Mouse (Mus musculus) ES-Bruce4 (cell line): Measurements from ENCODE around the gene Zmynd10.

Experiments
- CTCF ChIP-seq: IDR thresholded peaks from one replicate; pipeline ENCODE4 v1.8.1; 2011; ENCODE audit warnings: low read depth, low read length
- EP300 ChIP-seq: IDR thresholded peaks from 2 replicates; pipeline ENCODE4 v1.6.1; 2011; ENCODE audit warnings: low read depth, low read length; ENCODE audit not compliant: insufficient read depth
- POLR2A ChIP-seq: IDR thresholded peaks from one replicate; pipeline ENCODE4 v1.8.1; 2011; ENCODE audit warnings: low read length; ENCODE audit not compliant: insufficient read depth

DNA sequence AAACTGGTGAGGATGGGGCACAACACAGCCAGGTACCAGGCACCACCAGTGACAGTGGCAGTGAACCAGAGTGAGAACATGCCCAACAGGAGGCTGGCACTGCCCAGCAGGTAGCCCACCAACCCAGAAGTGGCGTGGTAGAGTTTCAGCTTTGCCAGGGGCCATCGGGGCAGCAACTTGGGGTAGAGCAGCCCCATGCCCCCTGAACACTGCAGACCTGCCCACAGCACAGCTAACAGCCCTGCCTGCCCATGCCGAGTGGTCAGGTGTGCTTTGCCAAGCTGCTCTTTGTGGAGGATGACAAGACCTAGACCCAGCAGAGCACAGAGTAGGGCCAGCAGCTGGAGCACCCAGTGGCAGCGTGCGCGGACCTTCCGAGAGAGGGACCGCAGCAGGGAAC lies 7.2 kb upstream of the Zmynd10 start:
- TF ChIP-seq EP300, result no peak
- no peak for TF ChIP-seq CTCF
- TF ChIP-seq POLR2A, result no peak
